Mouse (Mus musculus): Measurements from ENCODE around the gene Galnt6.

DNA sequence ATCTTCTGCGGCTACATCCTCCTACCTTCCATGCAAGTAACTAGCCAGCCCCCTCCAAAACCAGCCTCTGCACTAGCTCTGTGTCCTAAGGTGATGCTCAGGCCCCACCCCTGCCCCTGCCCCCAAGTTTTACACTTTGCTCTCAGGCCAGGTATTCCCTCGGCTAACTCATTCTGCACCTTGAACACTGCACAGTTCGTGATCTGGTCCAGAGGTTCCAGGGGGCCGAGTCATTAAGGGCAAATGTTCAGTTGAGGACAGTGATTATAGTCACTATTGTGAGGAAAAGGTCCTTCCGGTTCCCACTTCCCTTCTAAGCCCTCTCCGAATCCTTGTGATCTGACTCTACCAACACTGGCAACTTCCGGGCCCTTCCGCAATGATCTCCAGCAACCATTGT, 14.7 kb downstream of the Galnt6 start:
- TF ChIP-seq EP300 (IDR thresholded peaks at IDR 0.05; ENCODE audit: low read depth): no peak
- TF ChIP-seq CTCF (IDR thresholded peaks at IDR 0.05; ENCODE audit: low read depth): no peak
